Mouse (Mus musculus) limb, embryonic 12.5 days (tissue): ENCODE results near the gene Enpep. TPM values are rescaled to one million over a fixed set of nuclear protein-coding genes. Genes with fewer than 3 reads are reported as not detected.

ENCODE experiments used
- ATAC-seq: fragments of 200-750 bp; cut with Nextera tagmentation; 2 replicates; pipeline ENCODE4 v1.8.0; 2017; ENCODE audit warnings: low read depth, moderate TSS enrichment; ENCODE audit not compliant: insufficient number of reproducible peaks, insufficient read depth, low FRiP score, low TSS enrichment
- H3K27ac ChIP-seq: fragments of 300-500 bp; sonication (generic); 2 replicates; pipeline ENCODE4 v1.5.1; 2016; ENCODE audit warnings: mild to moderate bottlenecking, moderate library complexity
- H3K27me3 ChIP-seq: fragments of 300-500 bp; sonication (generic); 2 replicates; pipeline ENCODE4 v1.6.1; 2016; ENCODE audit warnings: mild to moderate bottlenecking, moderate library complexity
- H3K36me3 ChIP-seq: fragments of 300-500 bp; sonication (generic); 2 replicates; pipeline ENCODE4 v1.6.1; 2016; ENCODE audit warnings: mild to moderate bottlenecking, moderate library complexity
- H3K4me1 ChIP-seq: fragments of 300-500 bp; sonication (generic); replicated peaks from 2 replicates; pipeline ENCODE4 v1.6.1; 2016
- H3K4me2 ChIP-seq: fragments of 300-500 bp; sonication (generic); 2 replicates; pipeline ENCODE4 v1.6.1; 2016; ENCODE audit warnings: mild to moderate bottlenecking, moderate library complexity
- H3K4me3 ChIP-seq: fragments of 300-500 bp; sonication (generic); replicated peaks from 2 replicates; pipeline ENCODE4 v1.5.1; 2016; ENCODE audit warnings: mild to moderate bottlenecking
- H3K9ac ChIP-seq: fragments of 300-500 bp; sonication (generic); replicated peaks from 2 replicates; pipeline ENCODE4 v1.6.1; 2016; ENCODE audit warnings: mild to moderate bottlenecking, moderate library complexity
- H3K9me3 ChIP-seq: fragments of 300-500 bp; sonication (generic); 2 replicates; pipeline ENCODE4 v1.6.1; 2016; ENCODE audit warnings: mild to moderate bottlenecking, moderate library complexity
- WGBS: fragments of 180-500 bp; shearing (Covaris S2); methylation state at CpG from one replicate; pipeline ENCODE4 v1.1.7; 2016; 5-methylcytosine and 5-hydroxymethylcytosine counted together
- polyA plus RNA-seq: library from polyadenylated mRNA; unstranded; fragments of >200 nt; fragmentation: Nextera tagmentation; extraction: Ambion mirVana; gene quantifications from 2 replicates; pipeline ENCODE4 v1.2.1, GENCODE M21; 2016

The Enpep gene
- polyA plus RNA-seq, 1 experiment from 2014 or later: 0.58 TPM

- Histone ChIP-seq H3K27me3 (no peaks in the 10 kb centered on the region), H3K9ac (no peak overlapping the region), H3K27ac (no peak overlapping the region), H3K4me3 (no peak overlapping the region), H3K9me3 (no peaks in the 10 kb centered on the region), H3K36me3 (no peaks in the 10 kb centered on the region), H3K4me2 (no peak overlapping the region), H3K4me1 (0 out of 2 replicates have a peak, but pooled peaks cover 3% of the 10 kb centered on the region)
- no peak for ATAC-seq
- WGBS: 85% methylated on average over 8 of the region's 8 CpGs
These were observed 20.6 kb downstream of the Enpep start for GRCm38 (mm10) chr3:129311951-129312350.

GRCm38 (mm10) chr3:129309926-129310325 is 22.6 kb downstream of the Enpep start:
- no peak for ATAC-seq
- Histone ChIP-seq H3K36me3 (no peaks in the 10 kb centered on the region), H3K4me2 (no peak overlapping the region), H3K4me1 (0 out of 2 replicates have a peak, but pooled peaks cover 3% of the 10 kb centered on the region), H3K27me3 (no peaks in the 10 kb centered on the region), H3K4me3 (no peak overlapping the region), H3K9ac (no peak overlapping the region), H3K9me3 (no peaks in the 10 kb centered on the region), H3K27ac (no peak overlapping the region)
- 36% methylated on average over 5 of the region's 5 CpGs for WGBS

- Histone ChIP-seq H3K4me3 (no peak overlapping the region), H3K27me3 (no peaks in the 10 kb centered on the region), H3K4me1 (0 out of 2 replicates have a peak, but pooled peaks cover 3% of the 10 kb centered on the region), H3K9ac (no peak overlapping the region), H3K27ac (no peak overlapping the region), H3K9me3 (no peaks in the 10 kb centered on the region), H3K36me3 (no peaks in the 10 kb centered on the region), H3K4me2 (no peak overlapping the region)
- WGBS: 70% methylated on average over 9 of the region's 9 CpGs
- ATAC-seq: no peak
These were observed 23.6 kb downstream of the Enpep start for GRCm38 (mm10) chr3:129308876-129309275.

- ATAC-seq: 0 out of 2 replicates have a peak, but pooled peaks have one; percentile 37
- H3K4me3 ChIP-seq: no peak overlapping the region
- H3K36me3 ChIP-seq: no peaks in the 10 kb centered on the region
- no peak overlapping the region for H3K27ac ChIP-seq
- no peak overlapping the region for H3K9ac ChIP-seq
- WGBS: 37% methylated on average over 10 of the region's 10 CpGs
- 0 out of 2 replicates have a peak, but pooled peaks cover 3% of the 10 kb centered on the region for H3K4me1 ChIP-seq
- H3K27me3 ChIP-seq: no peaks in the 10 kb centered on the region
- H3K9me3 ChIP-seq: no peaks in the 10 kb centered on the region
- no peak overlapping the region for H3K4me2 ChIP-seq
These were observed 24.3 kb downstream of the Enpep start for GRCm38 (mm10) chr3:129308102-129308752.

- Histone ChIP-seq H3K27me3 (no peaks in the 10 kb centered on the region), H3K4me2 (no peak overlapping the region), H3K9me3 (no peaks in the 10 kb centered on the region), H3K4me1 (no peaks in the 10 kb centered on the region), H3K4me3 (no peak overlapping the region), H3K27ac (no peak overlapping the region), H3K9ac (no peak overlapping the region), H3K36me3 (no peaks in the 10 kb centered on the region)
- no peak for ATAC-seq
- 13% methylated on average over 3 of the region's 3 CpGs for WGBS
These were observed 28.6 kb downstream of the Enpep start for GRCm38 (mm10) chr3:129303941-129304340.

- 77% methylated on average over 1 of the region's 1 CpGs for WGBS
- no peak overlapping the region for H3K4me2 ChIP-seq
- no peaks in the 10 kb centered on the region for H3K9me3 ChIP-seq
- H3K4me1 ChIP-seq: no peaks in the 10 kb centered on the region
- H3K27me3 ChIP-seq: no peaks in the 10 kb centered on the region
- no peak overlapping the region for H3K27ac ChIP-seq
- no peaks in the 10 kb centered on the region for H3K36me3 ChIP-seq
- no peak for ATAC-seq
- no peak overlapping the region for H3K4me3 ChIP-seq
- H3K9ac ChIP-seq: no peak overlapping the region
These were observed 32.6 kb downstream of the Enpep start for GRCm38 (mm10) chr3:129299874-129300273.

- Histone ChIP-seq H3K36me3 (no peaks in the 10 kb centered on the region), H3K9me3 (no peaks in the 10 kb centered on the region), H3K4me2 (no peak overlapping the region), H3K9ac (no peak overlapping the region), H3K27ac (no peak overlapping the region), H3K4me1 (no peaks in the 10 kb centered on the region), H3K4me3 (no peak overlapping the region), H3K27me3 (no peaks in the 10 kb centered on the region; the same call in 1 of the 2 replicates)
- 85% methylated on average over 8 of the region's 8 CpGs for WGBS
- ATAC-seq: no peak
These were observed 33.9 kb downstream of the Enpep start for GRCm38 (mm10) chr3:129298606-129299005.

- Histone ChIP-seq H3K4me1 (no peaks in the 10 kb centered on the region), H3K27me3 (no peaks in the 10 kb centered on the region; the same call in 1 of the 2 replicates)
These were observed 35.5 kb downstream of the Enpep start for GRCm38 (mm10) chr3:129296994-129297393.

GRCm38 (mm10) chr3:129295883-129296282 is 36.6 kb downstream of the Enpep start:
- 70% methylated on average over 2 of the region's 2 CpGs for WGBS
- no peak for ATAC-seq
- Histone ChIP-seq H3K27ac (no peak overlapping the region), H3K9me3 (no peaks in the 10 kb centered on the region), H3K4me2 (no peak overlapping the region), H3K9ac (no peak overlapping the region), H3K27me3 (no peaks in the 10 kb centered on the region; the same call in 1 of the 2 replicates), H3K4me3 (no peak overlapping the region), H3K36me3 (no peaks in the 10 kb centered on the region), H3K4me1 (no peaks in the 10 kb centered on the region)

More at GRCm38 (mm10) chr3:129296994-129297393, 35.5 kb downstream of the Enpep start:
- Histone ChIP-seq H3K9me3 (no peaks in the 10 kb centered on the region), H3K36me3 (no peaks in the 10 kb centered on the region), H3K27ac (no peak overlapping the region), H3K9ac (no peak overlapping the region), H3K4me2 (no peak overlapping the region), H3K4me3 (no peak overlapping the region)
- 72% methylated on average over 5 of the region's 5 CpGs for WGBS
- no peak for ATAC-seq

GRCm38 (mm10) chr3:129289536-129289935 is 43.0 kb downstream of the Enpep start:
- no peaks in the 10 kb centered on the region for H3K9me3 ChIP-seq
- WGBS: 56% methylated on average over 8 of the region's 8 CpGs
- no peaks in the 10 kb centered on the region for H3K36me3 ChIP-seq
- H3K27me3 ChIP-seq: no peaks in the 10 kb centered on the region; the same call in 1 of the 2 replicates
- H3K4me2 ChIP-seq: no peak overlapping the region
- no peak overlapping the region for H3K9ac ChIP-seq
- H3K27ac ChIP-seq: no peak overlapping the region
- H3K4me1 ChIP-seq: peaks cover 3% of the 10 kb centered on the region
- no peak overlapping the region for H3K4me3 ChIP-seq
- no peak for ATAC-seq

GRCm38 (mm10) chr3:129287140-129287539 is 45.4 kb downstream of the Enpep start:
- H3K9ac ChIP-seq: no peak overlapping the region
- no peak overlapping the region for H3K27ac ChIP-seq
- 72% methylated on average over 8 of the region's 8 CpGs for WGBS
- no peak for ATAC-seq
- H3K4me2 ChIP-seq: no peak overlapping the region
- no peaks in the 10 kb centered on the region for H3K27me3 ChIP-seq
- H3K4me1 ChIP-seq: peaks cover 8% of the 10 kb centered on the region
- H3K4me3 ChIP-seq: no peak overlapping the region
- no peaks in the 10 kb centered on the region for H3K9me3 ChIP-seq
- no peaks in the 10 kb centered on the region for H3K36me3 ChIP-seq

GRCm38 (mm10) chr3:129286426-129286825 is 46.1 kb downstream of the Enpep start:
- no peak overlapping the region for H3K4me2 ChIP-seq
- no peaks in the 10 kb centered on the region for H3K36me3 ChIP-seq
- no peaks in the 10 kb centered on the region for H3K9me3 ChIP-seq
- no peak overlapping the region for H3K4me3 ChIP-seq
- no peaks in the 10 kb centered on the region for H3K27me3 ChIP-seq
- 68% methylated on average over 7 of the region's 7 CpGs for WGBS
- no peak overlapping the region for H3K9ac ChIP-seq
- H3K4me1 ChIP-seq: peaks cover 8% of the 10 kb centered on the region
- no peak overlapping the region for H3K27ac ChIP-seq
- no peak for ATAC-seq
